Mouse (Mus musculus) hindbrain, embryonic 15.5 days (tissue): ENCODE data around the gene Ints7. TPM values are rescaled to one million over a fixed set of nuclear protein-coding genes. Genes with fewer than 3 reads are reported as not detected.

Experiments
- ATAC-seq: fragments of 200-750 bp; cut with Nextera tagmentation; 2 replicates; pipeline ENCODE4 v1.8.0; 2017; ENCODE audit warnings: low read depth, moderate number of reproducible peaks, moderate TSS enrichment; ENCODE audit not compliant: low FRiP score
- H3K27ac ChIP-seq: fragments of 300-500 bp; sonication (generic); replicated peaks from 2 replicates; pipeline ENCODE4 v1.5.1; 2015; ENCODE audit warnings: mild to moderate bottlenecking, inconsistent platforms
- H3K27me3 ChIP-seq: fragments of 300-500 bp; sonication (generic); 2 replicates; pipeline ENCODE4 v1.6.1; 2015; ENCODE audit warnings: control low read depth, inconsistent platforms
- H3K36me3 ChIP-seq: fragments of 300-500 bp; sonication (generic); 2 replicates; pipeline ENCODE4 v1.6.1; 2015; ENCODE audit warnings: control low read depth, inconsistent platforms
- H3K4me1 ChIP-seq: fragments of 300-500 bp; sonication (generic); replicated peaks from 2 replicates; pipeline ENCODE4 v1.6.1; 2015; ENCODE audit warnings: control low read depth, inconsistent platforms
- H3K4me2 ChIP-seq: fragments of 300-500 bp; sonication (generic); 2 replicates; pipeline ENCODE4 v1.6.1; 2015; ENCODE audit warnings: moderate library complexity, mild to moderate bottlenecking, inconsistent platforms
- H3K4me3 ChIP-seq: fragments of 300-500 bp; sonication (generic); 2 replicates; pipeline ENCODE4 v1.5.1; 2015; ENCODE audit warnings: mild to moderate bottlenecking, inconsistent platforms
- H3K9ac ChIP-seq: fragments of 300-500 bp; sonication (generic); 2 replicates; pipeline ENCODE4 v1.6.1; 2015; ENCODE audit warnings: inconsistent platforms
- H3K9me3 ChIP-seq: fragments of 300-500 bp; sonication (generic); 2 replicates; pipeline ENCODE4 v1.6.1; 2016; ENCODE audit warnings: control low read depth, inconsistent platforms
- WGBS: fragments of 180-500 bp; shearing (Covaris S2); methylation state at CpG from one replicate; pipeline ENCODE4 v1.1.7; 2015; 5-methylcytosine and 5-hydroxymethylcytosine counted together
- polyA plus RNA-seq: library from polyadenylated mRNA; unstranded; fragments of >200 nt; fragmentation: Nextera tagmentation; extraction: Ambion mirVana; gene quantifications from 2 replicates; pipeline ENCODE4 v1.2.1, GENCODE M21; 2015

The Ints7 gene
- polyA plus RNA-seq, 1 experiment from 2014 or later, result 36.7 TPM

- H3K27ac ChIP-seq, result no peak overlapping the region
- H3K4me2 ChIP-seq, result no peak overlapping the region
- no peak for ATAC-seq
- H3K9ac ChIP-seq, result no peak overlapping the region
- H3K27me3 ChIP-seq, result no peaks in the 10 kb centered on the region
- no peaks in the 10 kb centered on the region for H3K36me3 ChIP-seq
- H3K4me1 ChIP-seq, result no peaks in the 10 kb centered on the region
- WGBS, result 79% methylated on average over 9 of the region's 9 CpGs
- no peaks in the 10 kb centered on the region for H3K9me3 ChIP-seq
- H3K4me3 ChIP-seq, result no peak overlapping the region
Measured at GRCm38 (mm10) chr1:191668030-191668429, 92.6 kb downstream of the Ints7 start.

Other genes starting within 250 kb of the Ints7 start
- gene Tmem206, start 249.7 kb upstream of the Ints7 start, polyA plus RNA-seq, result 35.9 and 36.1 TPM in 2 replicates
- gene Ppp2r5a, start 172.4 kb upstream of the Ints7 start, polyA plus RNA-seq, result 9.6 and 9.9 TPM in 2 replicates
- 9.0 and 9.2 TPM in 2 replicates for gene Dtl, start 92 bp upstream of the Ints7 start, polyA plus RNA-seq
- gene Lpgat1, start 142.2 kb downstream of the Ints7 start, polyA plus RNA-seq, result 34.9 and 38.8 TPM in 2 replicates
- gene Nek2, start 245.8 kb downstream of the Ints7 start, polyA plus RNA-seq, result 8.6 and 11.1 TPM in 2 replicates